Mouse (Mus musculus) stomach, embryonic 14.5 days (tissue): ENCODE measurements around the gene Rundc1. TPM values are rescaled to one million over a fixed set of nuclear protein-coding genes. Genes with fewer than 3 reads are reported as not detected.
"Not testable (repeated sequence)": the region's sequence is repeated elsewhere in the genome, so short reads cannot be mapped to it uniquely, and the experiment has no call there.

Experiments used
- ATAC-seq: fragments of 200-750 bp; cut with Nextera tagmentation; 2 replicates; pipeline ENCODE4 v1.8.0; 2017; ENCODE audit warnings: low read depth, moderate TSS enrichment; ENCODE audit not compliant: insufficient number of reproducible peaks, insufficient read depth, low FRiP score
- H3K27ac ChIP-seq: fragments of 300-500 bp; sonication (generic); 2 replicates; pipeline ENCODE4 v1.5.1; 2014; ENCODE audit warnings: mild to moderate bottlenecking, low read length, moderate library complexity, mixed read lengths
- H3K27me3 ChIP-seq: fragments of 300-500 bp; sonication (generic); 2 replicates; pipeline ENCODE4 v1.6.1; 2014; ENCODE audit warnings: low read length, control low read depth, mixed read lengths; ENCODE audit not compliant: control insufficient read depth, insufficient read depth
- H3K36me3 ChIP-seq: fragments of 300-500 bp; sonication (generic); 2 replicates; pipeline ENCODE4 v1.6.1; 2014; ENCODE audit warnings: mild to moderate bottlenecking, control low read depth, low read length, moderate library complexity, mixed read lengths; ENCODE audit not compliant: control insufficient read depth, insufficient read depth
- H3K4me1 ChIP-seq: fragments of 300-500 bp; sonication (generic); 2 replicates; pipeline ENCODE4 v1.6.1; 2014; ENCODE audit warnings: low read length, control low read depth, mixed read lengths; ENCODE audit not compliant: control insufficient read depth, insufficient read depth
- H3K4me2 ChIP-seq: fragments of 300-500 bp; sonication (generic); replicated peaks from 2 replicates; pipeline ENCODE4 v1.6.1; 2014; ENCODE audit warnings: low read depth, low read length, control low read depth
- H3K4me3 ChIP-seq: fragments of 300-500 bp; sonication (generic); 2 replicates; pipeline ENCODE4 v1.5.1; 2014; ENCODE audit warnings: low read depth, low read length, control low read depth
- H3K9ac ChIP-seq: fragments of 300-500 bp; sonication (generic); replicated peaks from 2 replicates; pipeline ENCODE4 v1.6.1; 2014; ENCODE audit warnings: low read depth, mild to moderate bottlenecking, control low read depth, low read length, moderate library complexity, mixed read lengths
- H3K9me3 ChIP-seq: fragments of 300-500 bp; sonication (generic); 2 replicates; pipeline ENCODE4 v1.6.1; 2016; ENCODE audit warnings: low read depth, low read length, control low read depth; ENCODE audit not compliant: control insufficient read depth
- WGBS: fragments of 180-500 bp; shearing (Covaris S2); extraction: QIAGEN DNeasy Blood & Tissue Kit; methylation state at CpG from one replicate; pipeline ENCODE4 v1.1.7; 2014; 5-methylcytosine and 5-hydroxymethylcytosine counted together
- polyA plus RNA-seq: library from polyadenylated mRNA; unstranded; fragments of >200 nt; fragmentation: Nextera tagmentation; extraction: Ambion mirVana; gene quantifications from 2 replicates; pipeline ENCODE4 v1.2.1, GENCODE M21; 2014

Rundc1 gene
- polyA plus RNA-seq, 1 experiment from 2014 or later, result 12.0 TPM

DNA sequence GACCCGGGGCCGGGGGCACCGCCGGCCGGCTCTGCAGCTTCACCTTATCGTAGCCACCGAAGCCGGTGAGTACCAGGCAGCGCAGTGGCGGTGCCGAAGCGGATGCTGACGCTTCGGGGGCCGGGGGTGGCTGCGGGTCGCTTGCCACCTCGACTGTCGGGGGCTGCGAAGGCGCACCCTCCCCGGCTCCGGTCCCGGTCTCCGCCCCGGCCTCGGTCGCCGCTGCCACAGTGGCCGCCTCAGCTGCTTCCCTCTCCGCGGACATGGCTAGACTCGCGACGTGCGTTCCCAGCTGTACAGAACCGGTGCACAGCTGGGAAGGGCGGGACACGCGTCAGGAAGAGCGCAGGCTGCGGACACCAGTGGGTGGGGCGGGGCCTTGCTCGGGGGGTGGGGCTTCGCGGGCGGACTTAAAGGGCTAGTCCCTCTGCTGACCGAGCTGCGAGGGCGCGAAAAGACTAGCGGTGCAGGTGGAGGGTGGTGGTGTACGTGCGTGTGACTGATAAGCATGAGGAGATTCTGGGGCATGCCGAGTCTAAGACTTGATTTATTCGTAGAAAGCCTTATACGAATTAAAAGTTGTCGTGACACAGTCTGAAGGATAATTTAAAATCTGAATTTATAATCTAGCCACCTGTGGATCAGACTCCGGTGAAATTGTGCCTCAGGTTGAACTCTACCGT lies 41.1 kb downstream of the Rundc1 start, which contains the start of gene Vat1:
TSS of gene Vat1 (minus strand) at position 362 of the 683 bp plus-strand sequence.
- peak within 1 kb of the TSS; percentile 98 for H3K4me2 ChIP-seq
- WGBS, result under 1% methylated on average over 60 of the region's 60 CpGs

DNA sequence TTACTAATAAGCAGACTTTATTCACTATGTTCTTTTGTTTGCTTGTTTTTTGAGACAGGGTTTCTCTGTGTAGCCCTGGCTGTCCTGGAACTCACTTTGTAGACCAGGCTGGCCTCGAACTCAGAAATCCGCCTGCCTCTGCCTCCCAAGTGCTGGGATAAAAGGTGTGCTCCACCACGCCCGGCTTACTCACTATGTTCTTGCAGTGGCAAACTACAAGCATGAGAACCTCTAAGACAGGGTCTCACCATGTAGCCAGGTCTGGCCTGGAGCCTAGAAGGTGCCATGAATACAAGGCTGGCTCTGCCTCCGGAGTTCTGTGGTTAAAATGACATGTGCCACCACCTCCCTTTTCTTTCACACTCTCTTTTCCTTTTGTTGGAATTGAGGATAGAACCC lies 41.7 kb downstream of the Rundc1 start:
- H3K9me3 ChIP-seq, H3K27me3 ChIP-seq, H3K27ac ChIP-seq, H3K36me3 ChIP-seq, ATAC-seq, H3K9ac ChIP-seq: not testable (repeated sequence)
- peak overlapping the region; percentile 98 for H3K4me2 ChIP-seq
- peak overlapping the region; percentile 86 for H3K4me3 ChIP-seq
- H3K4me1 ChIP-seq, result peaks cover 25% of the 10 kb centered on the region
- 55% methylated on average over 5 of the region's 5 CpGs for WGBS

More for the DNA sequence above, 41.1 kb downstream of the Rundc1 start, which contains the start of gene Vat1:
- Histone ChIP-seq H3K4me1 (peaks cover 25% of the 10 kb centered on the region), H3K9me3 (no peaks in the 10 kb centered on the region), H3K9ac (peak within 1 kb of the TSS; percentile 64), H3K27me3 (no peaks in the 10 kb centered on the region), H3K27ac (peak within 1 kb of the TSS; percentile 86), H3K4me3 (peak within 1 kb of the TSS; percentile 86), H3K36me3 (peaks cover 5% of the 10 kb centered on the region)
- ATAC-seq, result peak; percentile 60

- peak overlapping the region; percentile 33; the same call in 1 of the 2 replicates for H3K27ac ChIP-seq
- peak overlapping the region; percentile 71 for H3K4me3 ChIP-seq
- no peaks in the 10 kb centered on the region for H3K9me3 ChIP-seq
- H3K9ac ChIP-seq, result peak overlapping the region; percentile 61; the same call in 1 of the 2 replicates
- H3K36me3 ChIP-seq, result no peaks in the 10 kb centered on the region
- peaks cover 21% of the 10 kb centered on the region for H3K4me1 ChIP-seq
- no peaks in the 10 kb centered on the region for H3K27me3 ChIP-seq
- H3K4me2 ChIP-seq, result peak overlapping the region; percentile 96
- peak; percentile 82 for ATAC-seq
- under 1% methylated on average over 50 of the region's 54 CpGs for WGBS
Observed at GRCm38 (mm10) chr11:101467477-101468262, 42.8 kb downstream of the Rundc1 start.

DNA sequence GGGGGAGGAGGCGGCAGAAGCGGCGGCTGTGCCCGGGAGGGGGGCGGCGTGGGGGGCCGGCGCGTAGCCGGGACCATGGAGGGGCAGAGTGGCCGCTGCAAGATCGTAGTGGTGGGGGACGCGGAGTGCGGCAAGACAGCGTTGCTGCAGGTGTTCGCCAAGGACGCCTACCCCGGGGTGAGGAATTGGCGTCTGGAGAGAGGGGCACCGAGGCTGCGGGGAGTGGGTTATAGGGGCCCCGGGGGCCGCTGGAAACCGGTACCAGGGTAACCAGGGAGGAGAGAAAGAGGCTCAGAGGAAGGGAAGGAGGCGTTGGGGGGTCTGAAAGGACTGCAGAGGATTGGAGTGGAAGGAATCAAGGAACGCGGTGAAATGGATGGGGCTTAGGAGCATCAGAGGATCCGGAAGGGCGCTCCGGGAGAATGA lies 43.4 kb downstream of the Rundc1 start:
- no peaks in the 10 kb centered on the region for H3K9me3 ChIP-seq
- 1% methylated on average over 31 of the region's 31 CpGs for WGBS
- peak overlapping the region; percentile 71 for H3K4me3 ChIP-seq
- peak overlapping the region; percentile 33; the same call in 1 of the 2 replicates for H3K27ac ChIP-seq
- 0 out of 2 replicates have a peak, but pooled peaks have one; percentile 3 for ATAC-seq
- H3K36me3 ChIP-seq, result no peaks in the 10 kb centered on the region
- no peaks in the 10 kb centered on the region for H3K27me3 ChIP-seq
- H3K4me1 ChIP-seq, result peaks cover 21% of the 10 kb centered on the region
- peak overlapping the region; percentile 61 for H3K9ac ChIP-seq
- H3K4me2 ChIP-seq, result peak overlapping the region; percentile 96

DNA sequence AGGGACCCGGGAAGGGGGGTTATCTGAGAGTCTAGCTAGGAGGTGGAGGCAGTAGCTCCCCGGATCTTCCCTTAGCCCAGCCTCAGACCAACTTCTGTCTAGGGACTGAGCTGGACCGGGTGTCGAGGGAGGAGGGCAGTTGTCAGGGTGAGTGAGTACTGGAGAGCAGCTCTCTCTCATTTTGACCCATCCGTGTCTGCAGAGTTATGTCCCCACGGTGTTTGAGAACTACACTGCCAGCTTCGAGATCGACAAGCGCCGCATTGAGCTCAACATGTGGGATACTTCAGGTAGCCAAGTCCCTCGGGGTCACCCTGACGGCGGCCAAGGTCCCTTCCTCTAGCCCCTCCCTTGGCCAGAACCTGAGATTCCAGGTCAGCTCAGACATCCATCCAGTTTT lies 43.8 kb downstream of the Rundc1 start:
- Histone ChIP-seq H3K4me2 (peak overlapping the region; percentile 96), H3K9ac (peak overlapping the region; percentile 61), H3K27me3 (no peaks in the 10 kb centered on the region), H3K27ac (no peak overlapping the region), H3K4me1 (peaks cover 18% of the 10 kb centered on the region), H3K4me3 (peak overlapping the region; percentile 71), H3K36me3 (no peaks in the 10 kb centered on the region), H3K9me3 (no peaks in the 10 kb centered on the region)
- WGBS, result 3% methylated on average over 13 of the region's 13 CpGs
- ATAC-seq, result no peak

- no peak for ATAC-seq
- WGBS, result 63% methylated on average over 4 of the region's 4 CpGs
- H3K4me2 ChIP-seq, result peak overlapping the region; percentile 96
- H3K9me3 ChIP-seq, result no peaks in the 10 kb centered on the region
- H3K4me3 ChIP-seq, result peak overlapping the region; percentile 71; the same call in 1 of the 2 replicates
- H3K27ac ChIP-seq, result no peak overlapping the region
- no peaks in the 10 kb centered on the region for H3K27me3 ChIP-seq
- peaks cover 14% of the 10 kb centered on the region for H3K4me1 ChIP-seq
- no peaks in the 10 kb centered on the region for H3K36me3 ChIP-seq
- H3K9ac ChIP-seq, result no peak overlapping the region
Observed at GRCm38 (mm10) chr11:101469155-101469554, 44.3 kb downstream of the Rundc1 start.

- Histone ChIP-seq H3K9me3 (no peaks in the 10 kb centered on the region), H3K4me1 (peaks cover 7% of the 10 kb centered on the region), H3K27me3 (no peaks in the 10 kb centered on the region), H3K36me3 (no peaks in the 10 kb centered on the region), H3K4me3 (no peak overlapping the region), H3K27ac (no peak overlapping the region), H3K9ac (no peak overlapping the region), H3K4me2 (no peak overlapping the region)
- no peak for ATAC-seq
- WGBS, result 56% methylated on average over 7 of the region's 7 CpGs
Observed at GRCm38 (mm10) chr11:101470206-101470605, 45.3 kb downstream of the Rundc1 start.

- Histone ChIP-seq H3K9me3 (no peaks in the 10 kb centered on the region), H3K4me3 (no peak overlapping the region), H3K4me2 (no peak overlapping the region), H3K27ac (no peak overlapping the region), H3K4me1 (peaks cover 7% of the 10 kb centered on the region), H3K27me3 (no peaks in the 10 kb centered on the region), H3K9ac (no peak overlapping the region), H3K36me3 (no peaks in the 10 kb centered on the region)
- WGBS, result 61% methylated on average over 3 of the region's 3 CpGs
- no peak for ATAC-seq
Observed at GRCm38 (mm10) chr11:101471926-101472325, 47.0 kb downstream of the Rundc1 start.
